Mouse (Mus musculus) adrenal gland, adult 18-20 months (tissue): Measurements from ENCODE around the gene Rorc. TPM values are rescaled to one million over a fixed set of nuclear protein-coding genes. Genes with fewer than 3 reads are reported as not detected.

Experiments used
- DNase-seq, 2 experiments: peaks; one replicate each; pipeline ENCODE4 v3.0.0; 2021 to 2022; ENCODE audit warnings: low spot score in 2 of 2
- total RNA-seq, 2 experiments: library from RNA; stranded (reverse); gene quantifications; 1 replicate in 1 of 2; 2 replicates in 1 of 2; pipeline ENCODE4 v1.2.3; 2021

The Rorc gene
- total RNA-seq, 2 experiments from 2014 or later: 20.3 to 27.7 TPM

DNA sequence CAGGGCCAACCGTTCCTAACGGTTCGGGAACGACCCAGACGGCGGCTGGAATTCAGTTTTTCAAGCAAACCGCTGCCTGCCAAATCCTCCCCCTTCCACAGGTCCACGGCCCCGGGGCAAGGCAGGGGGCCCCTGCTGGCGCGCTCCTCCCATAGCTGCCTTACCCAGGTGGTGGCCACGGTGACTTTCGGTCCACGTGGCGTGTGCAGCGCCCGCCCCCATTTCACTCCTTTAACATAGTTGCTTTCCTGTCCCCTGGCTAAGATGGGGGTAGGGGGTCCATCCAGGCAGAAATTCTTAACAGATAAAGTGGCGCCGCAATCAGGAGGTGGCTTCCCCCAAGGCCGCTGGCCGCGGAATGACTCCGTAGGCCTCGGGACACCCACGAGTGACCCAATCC, 39.9 kb downstream of the Rorc start:
- DNase-seq: no peak

DNA sequence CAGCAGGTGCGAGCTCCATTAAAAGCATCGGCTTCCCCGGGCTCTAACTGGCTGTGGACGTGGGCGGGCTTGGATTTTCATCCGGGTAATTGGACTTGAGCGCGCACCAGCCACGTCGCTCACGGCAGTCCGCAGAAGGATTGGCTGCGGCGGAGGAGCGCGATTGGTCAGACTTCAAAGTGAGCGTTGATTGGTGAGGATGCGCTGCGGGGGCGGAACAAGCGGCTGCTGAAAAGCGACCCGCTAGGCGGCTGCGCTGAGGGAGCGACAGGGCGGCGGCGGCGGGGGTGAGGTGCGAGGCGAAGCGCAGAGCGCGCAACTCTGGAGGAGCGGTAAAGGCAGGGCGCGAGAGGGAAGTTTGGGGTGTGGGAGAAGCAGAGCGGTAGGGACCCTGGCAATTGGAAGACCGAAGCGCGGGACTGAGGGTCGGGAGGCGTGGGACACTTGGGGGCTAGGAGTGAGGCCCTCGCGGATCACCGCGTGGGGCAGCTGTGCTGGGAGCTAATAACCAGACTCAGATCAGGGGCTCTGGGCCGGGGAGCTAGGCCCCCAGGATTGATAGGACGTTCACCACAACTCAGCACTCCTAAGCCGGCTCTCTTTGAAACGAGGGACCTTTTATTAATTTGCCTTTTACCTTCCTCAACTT, 40.6 kb downstream of the Rorc start, which contains the start of gene Tdrkh:
Gene Tdrkh, plus strand, starts transcription at position 243 of the 649 bp plus-strand sequence.
- DNase-seq: peak; percentile 84 to 85

DNA sequence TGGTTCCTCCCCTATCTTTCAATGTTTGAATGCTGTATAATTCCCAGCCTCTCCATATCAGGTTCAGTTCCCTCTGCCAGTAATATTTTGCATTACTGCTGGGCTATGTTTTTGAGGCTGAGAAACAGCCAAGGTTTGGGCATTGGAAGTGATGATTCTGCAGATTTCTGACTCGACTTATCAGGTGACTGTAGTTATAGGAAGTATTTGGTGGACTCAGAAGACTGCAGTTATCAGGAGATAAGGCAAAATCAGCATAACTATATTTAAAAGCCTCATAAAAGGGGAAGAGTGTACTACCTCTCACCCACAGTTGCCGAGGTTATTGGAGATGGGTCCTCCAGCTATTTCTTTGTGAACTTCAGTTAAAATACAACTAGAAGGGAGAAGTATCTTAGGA, 58.4 kb downstream of the Rorc start:
- DNase-seq: no peak

DNA sequence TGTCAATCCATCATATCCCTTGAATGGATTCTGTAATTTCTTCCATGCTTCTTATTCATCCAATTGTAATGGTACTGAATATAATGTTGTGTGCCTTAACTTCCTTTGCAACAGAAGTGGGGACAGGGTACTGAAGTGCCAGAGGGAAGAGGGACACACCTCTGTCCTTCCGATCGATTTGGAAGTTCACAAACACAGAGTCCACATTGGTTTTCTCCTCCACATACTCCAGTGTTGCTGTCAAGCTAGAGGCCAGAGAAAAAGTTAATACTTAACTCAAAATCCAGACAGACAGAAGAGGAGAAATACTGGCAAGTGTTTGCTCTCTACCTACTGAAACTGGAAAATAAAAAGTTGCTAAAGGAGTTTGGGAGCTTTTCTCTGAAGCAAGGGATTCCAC, 61.7 kb downstream of the Rorc start:
- no peak for DNase-seq

DNA sequence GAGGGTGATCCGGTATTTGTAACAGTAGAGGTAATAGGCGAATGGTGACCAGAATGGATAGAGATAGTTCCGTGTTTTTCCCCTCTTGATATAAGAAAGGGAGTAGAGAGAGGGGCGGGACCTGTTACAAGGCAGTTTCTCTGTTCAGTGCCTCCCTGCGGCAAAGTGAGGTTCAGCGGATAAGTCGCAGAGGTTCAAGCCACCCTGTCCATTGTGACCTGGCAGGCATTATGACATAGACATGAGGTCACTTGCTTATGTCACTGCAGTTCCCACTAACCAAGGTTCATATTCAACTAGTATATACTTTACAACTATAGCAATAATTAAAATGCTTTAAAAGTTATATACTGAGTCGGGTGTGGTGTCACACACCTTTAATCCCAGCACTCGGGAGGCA, 63.8 kb downstream of the Rorc start:
- DNase-seq: no peak

DNA sequence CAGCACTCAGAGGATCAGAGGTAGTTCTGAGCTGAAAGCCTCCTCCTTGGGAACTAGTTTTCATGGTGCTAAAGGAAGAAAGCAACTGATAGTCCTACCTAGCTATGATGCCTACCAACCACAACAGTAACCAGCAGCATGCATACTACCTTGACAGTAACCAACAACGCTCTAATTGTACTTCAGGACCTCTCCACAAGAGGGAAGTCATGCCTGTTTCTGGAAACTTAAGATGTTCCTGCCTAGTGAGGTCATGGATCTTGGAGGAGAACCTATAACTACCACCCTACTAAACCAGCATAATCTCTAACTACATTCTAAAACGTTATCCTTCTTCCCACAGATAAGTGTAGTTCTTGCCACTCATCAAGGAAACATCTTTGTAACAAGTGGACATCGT, 68.6 kb downstream of the Rorc start:
- DNase-seq: no peak

DNA sequence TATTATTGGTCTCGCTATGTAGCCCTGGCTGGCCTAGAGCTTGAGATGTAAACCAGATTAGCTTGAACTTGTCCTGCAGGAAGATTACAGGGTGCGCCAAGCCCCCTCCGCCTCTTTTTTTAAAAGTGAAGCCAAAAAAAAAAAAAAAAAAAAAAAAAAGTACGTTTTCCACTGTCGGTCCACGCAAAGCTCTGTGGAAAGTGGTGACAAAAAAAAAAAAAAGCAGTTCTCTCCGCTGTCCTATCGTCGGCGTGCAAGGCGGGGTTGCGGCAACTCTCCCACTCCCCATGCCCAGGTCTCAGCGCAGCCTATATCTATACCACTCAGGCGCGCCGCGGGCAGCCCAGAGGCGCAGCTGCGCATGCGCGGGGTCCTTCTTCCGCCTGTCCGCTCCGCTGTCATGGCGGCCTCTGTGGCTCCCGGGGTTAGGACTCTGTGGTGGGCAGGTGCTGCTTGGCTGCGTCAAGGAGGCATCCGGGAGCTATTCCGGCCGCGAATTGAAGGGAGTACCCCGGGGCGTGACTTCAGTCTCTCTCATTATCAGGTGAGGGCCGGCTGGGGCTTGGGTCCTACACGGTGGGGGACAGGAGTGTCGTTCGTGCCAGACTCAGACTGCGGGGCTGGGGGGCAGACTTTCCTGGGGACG, 70.5 kb downstream of the Rorc start, which contains the start of gene Mrpl9:
Gene Mrpl9, plus strand, starts transcription at position 368 of the 646 bp plus-strand sequence.
- peak; percentile 93 to 98 for DNase-seq

DNA sequence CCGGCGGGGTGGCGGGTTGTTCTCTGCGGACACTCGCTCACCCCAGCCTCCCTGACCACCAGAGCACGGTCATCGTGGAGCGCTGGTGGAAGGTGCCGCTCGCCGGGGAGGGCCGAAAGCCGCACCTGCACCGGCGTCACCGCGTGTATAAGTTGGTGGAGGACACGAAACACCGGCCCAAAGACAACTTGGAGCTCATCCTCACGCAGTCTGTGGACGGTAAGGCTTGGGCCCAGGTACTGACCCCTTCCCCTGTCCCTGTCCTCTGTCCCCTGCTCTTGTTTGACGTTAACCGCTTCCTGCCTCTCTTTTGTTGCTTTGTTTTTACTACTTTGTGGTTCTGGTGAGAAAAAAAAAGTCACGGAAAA, 71.0 kb downstream of the Rorc start, which contains the start of gene Oaz3:
Gene Oaz3, minus strand, starts transcription at position 319 of the 368 bp plus-strand sequence.
- DNase-seq: no peak

Other genes with a start within 250 kb of the Rorc start
- gene Gm10696, start 194.6 kb upstream of the Rorc start, total RNA-seq: not detected
- gene Gm5286, start 176.1 kb upstream of the Rorc start, total RNA-seq: not detected
- not detected for gene Gm4778, start 108.8 kb upstream of the Rorc start, total RNA-seq
- 1 to 10 TPM; 7.5 to 9.7 TPM for gene Them4, start 62.7 kb upstream of the Rorc start, total RNA-seq
- not detected for gene Them5, start 30.7 kb upstream of the Rorc start, total RNA-seq
- gene C2cd4d, start 10.4 kb upstream of the Rorc start, total RNA-seq: under 1 TPM; 0.38 to 0.40 TPM
- gene Lingo4, start 25.7 kb downstream of the Rorc start, total RNA-seq: under 1 TPM; 0.56 to 0.70 TPM
- 10 to 100 TPM in 1 of 2 experiments, 1 to 10 TPM in 1; 8.5 to 14.3 TPM for gene Tdrkh, start 40.5 kb downstream of the Rorc start, total RNA-seq
- gene Mrpl9, start 70.5 kb downstream of the Rorc start, total RNA-seq: 10 to 100 TPM; 69.9 to 77.6 TPM
- not detected for gene Oaz3, start 71.1 kb downstream of the Rorc start, total RNA-seq
- gene Celf3, start 105.5 kb downstream of the Rorc start, total RNA-seq: 10 to 100 TPM; 16.3 to 29.0 TPM
- 1 to 10 TPM; 3.0 to 3.3 TPM for gene Riiad1, start 107.5 kb downstream of the Rorc start, total RNA-seq
- gene Snx27, start 209.9 kb downstream of the Rorc start, total RNA-seq: 10 to 100 TPM; 43.7 to 49.9 TPM